Mouse (Mus musculus): ENCODE results near the gene Ecm2. TPM values are rescaled to one million over a fixed set of nuclear protein-coding genes. Genes with fewer than 3 reads are reported as not detected.

Gene Ecm2
- 0.12 TPM in 1 of 4 replicates, not detected in the others for total RNA-seq (2023)

DNA sequence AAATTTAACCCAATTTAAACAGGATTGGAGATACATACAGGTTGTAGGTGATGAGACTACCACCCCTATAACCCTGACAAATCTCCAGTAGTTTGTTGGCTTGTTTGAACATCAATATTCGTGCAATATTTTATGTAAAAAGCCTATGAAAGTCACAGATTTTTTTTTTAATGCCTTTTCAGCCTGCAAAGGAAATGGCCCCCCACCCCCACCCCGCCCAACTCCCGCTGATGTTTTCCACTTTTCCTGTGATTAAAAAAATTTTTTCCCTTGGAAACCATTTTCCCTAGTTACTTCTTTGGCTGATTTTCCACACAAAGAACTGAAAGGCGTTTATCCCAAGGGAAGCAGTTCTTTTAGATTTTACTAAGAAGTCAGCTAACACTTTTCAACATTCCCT is at the start of gene Ecm2:
Ecm2 (plus strand) TSS at position 301 of the 400 bp plus-strand sequence.

DNA sequence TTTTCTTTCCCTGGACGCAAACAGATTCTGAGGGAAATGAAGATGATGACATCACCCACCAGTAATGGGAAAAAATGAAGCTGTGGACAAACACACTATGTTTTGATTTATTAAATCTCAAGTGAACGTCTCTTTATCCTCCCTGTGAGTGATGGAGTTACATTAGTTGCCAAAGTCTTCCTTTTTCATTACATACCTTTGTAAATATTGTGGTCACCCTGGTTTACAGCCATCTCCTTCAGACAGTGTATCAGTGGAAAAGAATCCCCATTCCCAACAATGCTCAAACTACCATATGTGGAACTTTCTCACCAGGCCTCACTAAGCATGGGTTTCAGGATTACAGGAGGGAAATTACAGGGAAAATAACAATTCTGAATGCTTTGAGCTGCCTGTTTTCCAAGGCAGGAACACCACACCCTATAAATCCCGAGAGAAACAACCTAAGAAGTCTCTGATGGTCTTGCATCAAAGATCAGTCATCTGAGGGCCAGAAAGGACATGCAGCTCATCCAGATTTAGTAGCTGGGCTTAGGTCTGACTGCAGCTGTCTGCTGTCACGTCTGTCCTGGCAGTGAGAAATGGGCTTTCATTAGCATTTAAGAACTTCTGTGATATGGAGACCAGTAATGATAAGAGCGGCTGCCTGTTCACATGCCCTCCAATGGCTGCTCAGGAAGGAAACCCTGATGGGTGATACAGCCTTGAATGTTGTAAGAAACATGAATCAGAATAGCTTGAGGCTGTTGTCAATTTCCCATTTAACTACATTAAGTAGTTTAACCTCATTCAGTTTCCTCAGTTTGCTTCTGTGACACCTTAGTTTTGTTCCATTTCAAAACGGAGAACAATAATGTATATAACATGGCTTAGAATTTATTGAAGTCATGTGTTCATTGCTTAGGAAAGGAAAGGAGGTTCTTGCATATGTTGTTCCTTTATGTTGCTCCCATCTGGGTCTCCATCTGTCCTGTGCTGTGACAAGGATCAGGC is 11.9 kb upstream of the Ecm2 start, which contains the start of gene Tes3-ps:
Tes3-ps (plus strand) TSS at position 943 of the 993 bp plus-strand sequence.

GRCm38 (mm10) chr13:49544279-49544678 is 39.7 kb downstream of the Ecm2 start, which contains the start of gene Aspn:
Aspn (plus strand) TSS chr13:49544443.

GRCm38 (mm10) chr13:49581541-49582530 is 77.2 kb downstream of the Ecm2 start, which contains the start of gene Omd:
Omd (plus strand) TSS chr13:49582462.

Other genes with a start within 250 kb of the Ecm2 start
- 108 to 114 TPM (median 112 TPM) in 4 replicates for gene Fgd3, start 184.5 kb upstream of the Ecm2 start, total RNA-seq (2023)
- 20.8 to 24.0 TPM (median 22.9 TPM) in 4 replicates for gene Bicd2, start 163.2 kb upstream of the Ecm2 start, total RNA-seq (2023)
- 7.2 to 8.2 TPM (median 7.8 TPM) in 4 replicates for gene Ippk, start 83.6 kb upstream of the Ecm2 start, total RNA-seq (2023)
- gene Tes3-ps, start 11.5 kb upstream of the Ecm2 start, total RNA-seq (2023) = 0.30 to 0.92 TPM (median 0.62 TPM) in 4 replicates
- gene Aspn, start 39.6 kb downstream of the Ecm2 start, total RNA-seq (2023) = not detected in 4 replicates
- gene Omd, start 77.7 kb downstream of the Ecm2 start, total RNA-seq (2023) = 0.37 TPM in 1 of 4 replicates, not detected in the others
- gene Ogn, start 103.2 kb downstream of the Ecm2 start, total RNA-seq (2023) = 0.21 TPM in 1 of 4 replicates, not detected in the others
- 1.0 to 1.6 TPM (median 1.4 TPM) in 4 replicates for gene Cenpp, start 148.0 kb downstream of the Ecm2 start, total RNA-seq (2023)
- gene Nol8, start 148.3 kb downstream of the Ecm2 start, total RNA-seq (2023) = 36.2 to 44.6 TPM (median 42.8 TPM) in 4 replicates
- 69.7 to 101 TPM (median 80.0 TPM) in 4 replicates for gene Iars, start 177.3 kb downstream of the Ecm2 start, total RNA-seq (2023)

Measured in B cell, adult 62 days (primary cell).